Mouse (Mus musculus) right cerebral cortex, postnatal 25 days (tissue): ENCODE data around the gene Rgp1.
"Not testable (repeated sequence)": the region's sequence is repeated elsewhere in the genome, so short reads cannot be mapped to it uniquely, and the experiment has no call there.

Source experiments
- DNase-seq: peaks from one replicate; pipeline ENCODE4 v3.0.0; 2022

The Rgp1 gene

GRCm38 (mm10) chr4:43578376-43579204 lies at the start of gene Rgp1, which contains the start of gene Gba2:
Gene Rgp1, plus strand, starts transcription at chr4:43578715.
Gene Gba2, minus strand, starts transcription at chr4:43578873.
- peak; percentile 90 for DNase-seq

- no peak for DNase-seq
These were observed 48.4 kb upstream of the Rgp1 start for GRCm38 (mm10) chr4:43530081-43530501.

- peak; percentile 52 for DNase-seq
These were observed 47.9 kb upstream of the Rgp1 start for GRCm38 (mm10) chr4:43530581-43530980.

- DNase-seq = no peak
These were observed 45.2 kb upstream of the Rgp1 start for GRCm38 (mm10) chr4:43533270-43533669.

GRCm38 (mm10) chr4:43535628-43536027 lies 42.9 kb upstream of the Rgp1 start:
- DNase-seq = no peak

GRCm38 (mm10) chr4:43536031-43536430 lies 42.5 kb upstream of the Rgp1 start:
- DNase-seq = no peak

GRCm38 (mm10) chr4:43542044-43542443 lies 36.5 kb upstream of the Rgp1 start:
- DNase-seq = no peak

GRCm38 (mm10) chr4:43546375-43547047 lies 32.0 kb upstream of the Rgp1 start:
- no peak for DNase-seq

- DNase-seq = no peak
These were observed 31.4 kb upstream of the Rgp1 start for GRCm38 (mm10) chr4:43547160-43547559.

- no peak for DNase-seq
These were observed 29.5 kb upstream of the Rgp1 start for GRCm38 (mm10) chr4:43549055-43549454.

- DNase-seq = not testable (repeated sequence)
These were observed 26.7 kb upstream of the Rgp1 start for GRCm38 (mm10) chr4:43551854-43552253.

- peak; percentile 35 for DNase-seq
These were observed 26.1 kb upstream of the Rgp1 start for GRCm38 (mm10) chr4:43552437-43552836.

GRCm38 (mm10) chr4:43553891-43554290 lies 24.6 kb upstream of the Rgp1 start:
- no peak for DNase-seq

GRCm38 (mm10) chr4:43555926-43556325 lies 22.6 kb upstream of the Rgp1 start:
- DNase-seq = no peak

- no peak for DNase-seq
These were observed 20.4 kb upstream of the Rgp1 start for GRCm38 (mm10) chr4:43558028-43558630.

GRCm38 (mm10) chr4:43558631-43559356 lies 19.7 kb upstream of the Rgp1 start:
- DNase-seq = no peak

- no peak for DNase-seq
These were observed 18.8 kb upstream of the Rgp1 start for GRCm38 (mm10) chr4:43559519-43560242.

- DNase-seq = no peak
These were observed 18.3 kb upstream of the Rgp1 start for GRCm38 (mm10) chr4:43560243-43560611.

GRCm38 (mm10) chr4:43560976-43561375 lies 17.5 kb upstream of the Rgp1 start:
- no peak for DNase-seq

- no peak for DNase-seq
These were observed 17.0 kb upstream of the Rgp1 start for GRCm38 (mm10) chr4:43561436-43561996.

- peak; percentile 94 for DNase-seq
These were observed 16.3 kb upstream of the Rgp1 start, which contains the start of the genes Creb3 and Tln1 for GRCm38 (mm10) chr4:43561997-43562768. Gene Creb3, plus strand, starts transcription at chr4:43562332. Gene Tln1, minus strand, starts transcription at chr4:43562691.
